Mouse (Mus musculus) common myeloid progenitor, adult 5-6 weeks (primary cell): ENCODE results near the gene Gba2. TPM values are rescaled to one million over a fixed set of nuclear protein-coding genes. Genes with fewer than 3 reads are reported as not detected.

Source experiments
- total RNA-seq: library from RNA; stranded (forward); fragments of 200-1000, 187-1606 nt; gene quantifications from 2 replicates; pipeline ENCODE4 v1.2.3, GENCODE M21; 2017

Gba2 gene
- total RNA-seq, 1 experiment from 2014 or later = 10.2 TPM

Other genes starting within 250 kb of the Gba2 start
- 0.97 and 1.3 TPM in 2 replicates for gene Rusc2, start 196.9 kb downstream of the Gba2 start, total RNA-seq
- gene Fam166b, start 149.7 kb downstream of the Gba2 start, total RNA-seq = not detected in 2 replicates
- gene Tesk1, start 136.9 kb downstream of the Gba2 start, total RNA-seq = 4.8 and 8.2 TPM in 2 replicates
- gene Cd72, start 124.2 kb downstream of the Gba2 start, total RNA-seq = 20.8 and 33.3 TPM in 2 replicates
- gene Sit1, start 95.1 kb downstream of the Gba2 start, total RNA-seq = not detected in 2 replicates
- gene Ccdc107, start 86.0 kb downstream of the Gba2 start, total RNA-seq = 50.5 and 62.2 TPM in 2 replicates
- 46.1 and 64.5 TPM in 2 replicates for gene Arhgef39, start 79.2 kb downstream of the Gba2 start, total RNA-seq
- 7.3 and 8.3 TPM in 2 replicates for gene Car9, start 71.9 kb downstream of the Gba2 start, total RNA-seq
- gene Tpm2, start 55.1 kb downstream of the Gba2 start, total RNA-seq = 8.4 and 10.7 TPM in 2 replicates
- gene Creb3, start 16.5 kb downstream of the Gba2 start, total RNA-seq = 20.5 and 22.7 TPM in 2 replicates
- gene Tln1, start 16.2 kb downstream of the Gba2 start, total RNA-seq = 262 and 295 TPM in 2 replicates
- gene Rgp1, start 158 bp downstream of the Gba2 start, total RNA-seq = 14.4 and 35.2 TPM in 2 replicates
- not detected in 2 replicates for gene Msmp, start 5.6 kb upstream of the Gba2 start, total RNA-seq
- 0.39 and 0.96 TPM in 2 replicates for gene Npr2, start 53.1 kb upstream of the Gba2 start, total RNA-seq
- not detected in 2 replicates for gene Spag8, start 74.7 kb upstream of the Gba2 start, total RNA-seq
- gene Hint2, start 77.6 kb upstream of the Gba2 start, total RNA-seq = 34.1 and 56.1 TPM in 2 replicates
- gene Tmem8b, start 90.1 kb upstream of the Gba2 start, total RNA-seq = 1.4 and 2.5 TPM in 2 replicates
- 0.55 and 0.92 TPM in 2 replicates for gene Fam221b, start 90.3 kb upstream of the Gba2 start, total RNA-seq
- not detected in 2 replicates for gene Olfr70, start 121.9 kb upstream of the Gba2 start, total RNA-seq
- not detected in 2 replicates for gene Olfr71, start 131.4 kb upstream of the Gba2 start, total RNA-seq
- gene Hrct1, start 148.3 kb upstream of the Gba2 start, total RNA-seq = not detected in 2 replicates
- not detected in 2 replicates for gene Spaar, start 151.2 kb upstream of the Gba2 start, total RNA-seq
- gene Olfr159, start 192.1 kb upstream of the Gba2 start, total RNA-seq = not detected in 2 replicates
- gene Olfr156, start 245.0 kb upstream of the Gba2 start, total RNA-seq = not detected in 2 replicates